ENCODE assay signal across 24 mouse cellular contexts in the genomic region with DNA sequence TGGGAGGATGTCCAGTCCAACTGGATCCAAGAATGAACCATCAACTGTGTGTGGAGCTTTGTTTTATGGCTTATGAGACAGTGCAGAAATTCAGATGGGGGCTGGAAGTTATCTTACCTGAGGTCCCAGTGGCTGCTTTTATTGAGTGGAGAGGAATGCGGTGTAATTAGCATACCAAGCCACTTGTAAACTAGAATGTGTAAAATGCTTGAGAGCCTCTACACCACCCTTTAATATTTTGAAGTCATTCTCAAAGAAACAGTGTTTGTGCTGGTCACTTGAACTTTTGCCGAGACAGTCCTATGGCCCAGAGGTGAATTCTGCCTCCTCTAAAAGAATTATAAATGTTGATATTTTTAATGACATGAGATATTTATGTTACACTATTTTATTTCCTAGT.
"Had no signal": no experiment of that assay in that cellular context is flagged by ENCODE, and none has a peak within 500 bp of the region (broad histone marks: within the 10 kb centered on the region; RNA-seq: fewer than 3 reads in every experiment).

No protein-coding gene starts in this region.

- H3K27me3 ChIP-seq: heart, embryonic 15.5 days; hindbrain, embryonic 13.5 days; hindbrain, embryonic 15.5 days; kidney, embryonic 15.5 days; limb, embryonic 13.5 days; limb, embryonic 15.5 days had no signal

- H3K4me2 ChIP-seq: heart, embryonic 13.5 days; heart, embryonic 15.5 days; hindbrain, embryonic 13.5 days; hindbrain, embryonic 15.5 days; kidney, embryonic 15.5 days; limb, embryonic 13.5 days; limb, embryonic 15.5 days had no signal

- H3K4me3 ChIP-seq: heart, embryonic 10.5 days; heart, embryonic 13.5 days; heart, embryonic 15.5 days; hindbrain, embryonic 13.5 days; hindbrain, embryonic 15.5 days; kidney, embryonic 15.5 days; limb, embryonic 13.5 days; limb, embryonic 15.5 days had no signal

- H3K27ac ChIP-seq: heart, embryonic 10.5 days; heart, embryonic 13.5 days; heart, embryonic 15.5 days; hindbrain, embryonic 13.5 days; hindbrain, embryonic 15.5 days; hindbrain, postnatal 0 days; kidney, embryonic 15.5 days; kidney, postnatal 0 days; limb, embryonic 13.5 days; limb, embryonic 15.5 days had no signal

- ATAC-seq: hindbrain, postnatal 0 days; intestine, embryonic 16.5 days had no signal

- H3K36me3 ChIP-seq: heart, embryonic 10.5 days; heart, embryonic 13.5 days; heart, embryonic 15.5 days; hindbrain, embryonic 13.5 days; hindbrain, embryonic 15.5 days; kidney, embryonic 15.5 days; limb, embryonic 13.5 days; limb, embryonic 15.5 days had no signal

- H3K4me1 ChIP-seq: heart, embryonic 15.5 days; hindbrain, embryonic 13.5 days; hindbrain, embryonic 15.5 days; kidney, embryonic 15.5 days had no signal

- H3K9me3 ChIP-seq: heart, embryonic 10.5 days; heart, embryonic 13.5 days; heart, embryonic 15.5 days; hindbrain, embryonic 13.5 days; hindbrain, embryonic 15.5 days; kidney, embryonic 15.5 days; limb, embryonic 13.5 days; limb, embryonic 15.5 days had no signal

- H3K9ac ChIP-seq: heart, embryonic 13.5 days; heart, embryonic 15.5 days; hindbrain, embryonic 13.5 days; hindbrain, embryonic 15.5 days; kidney, embryonic 15.5 days; limb, embryonic 13.5 days; limb, embryonic 15.5 days had no signal

- DNase-seq: gastrocnemius, postnatal 14 days; gastrocnemius, postnatal 36 days; heart, adult 18-20 months; heart, postnatal 14 days; heart, postnatal 36 days; kidney, adult 11 months; kidney, adult 2 months; kidney, adult 9 months; kidney, postnatal 14 days; kidney, postnatal 36 days; layer of hippocampus, adult 9-11 months; layer of hippocampus, postnatal 36 days; left cerebral cortex, postnatal 4 days had no signal
